Comparison of ENCODE assay signal across 8 mouse cellular contexts in genomic region chr2:32352151-32353006, GRCm38 (mm10). TPM values are rescaled to one million over a fixed set of nuclear protein-coding genes. Genes with fewer than 3 reads are reported as not detected.
A peak's percentile ranks its signal among the peaks of the same experiment; 100 is the strongest.
DNase-seq lines count a peak whose midpoint lies in the region; ATAC-seq and TF ChIP-seq lines count a peak whose summit lies in the region.

Gene Ciz1, plus strand, starts transcription at chr2:32352327.

- H3K36me3 ChIP-seq in kidney, adult 2 months (ENCODE audit: control insufficient read depth, insufficient read depth, low read length), result no peaks in the 10 kb centered on the region
- H3K36me3 ChIP-seq in forebrain, embryonic 12.5 days (replicated peaks), result no peaks in the 10 kb centered on the region
- H3K36me3 ChIP-seq in midbrain, embryonic 12.5 days, result no peaks in the 10 kb centered on the region
- H3K36me3 ChIP-seq in stomach, postnatal 0 days (ENCODE audit: control insufficient read depth, insufficient read depth, low read length), result no peaks in the 10 kb centered on the region; the same call in 1 of the 2 replicates

- TF ChIP-seq CTCF in kidney, adult 2 months (conservative IDR thresholded peaks at IDR 0.05; ENCODE audit: insufficient read depth, insufficient read length, low read depth, low read length), result no peak
- no peak for TF ChIP-seq CTCF in left cerebral cortex, adult 2 months (IDR thresholded peaks at IDR 0.05)
- no peak for TF ChIP-seq CTCF in stomach, postnatal 0 days (IDR thresholded peaks at IDR 0.05; ENCODE audit: low read depth)

- H3K9ac ChIP-seq in forebrain, embryonic 12.5 days, result peak within 1 kb of the TSS; percentile 70
- peak within 1 kb of the TSS; percentile 76 for H3K9ac ChIP-seq in midbrain, embryonic 12.5 days (replicated peaks)
- H3K9ac ChIP-seq in stomach, postnatal 0 days (ENCODE audit: low read length), result peak within 1 kb of the TSS; percentile 68

- intact Hi-C loops in left cerebral cortex, adult 2 months (cut with DNase I), result no loop called here

- whole genome bisulfite sequencing in kidney, adult 2 months, result 3% methylated on average over 45 of the region's 52 CpGs
- WGBS in forebrain, embryonic 12.5 days, result under 1% methylated on average over 32 of the region's 52 CpGs
- WGBS in midbrain, embryonic 12.5 days, result 2% methylated on average over 34 of the region's 52 CpGs
- under 1% methylated on average over 34 of the region's 52 CpGs for WGBS in stomach, postnatal 0 days

- H3K4me2 ChIP-seq in forebrain, embryonic 12.5 days, result peak within 1 kb of the TSS; percentile 96
- H3K4me2 ChIP-seq in midbrain, embryonic 12.5 days (replicated peaks), result peak within 1 kb of the TSS; percentile 78
- H3K4me2 ChIP-seq in stomach, postnatal 0 days (replicated peaks; ENCODE audit: low read depth), result peak within 1 kb of the TSS; percentile 96

- no peak within 1 kb of the TSS for H3K27ac ChIP-seq in kidney, adult 2 months (ENCODE audit: insufficient read depth, low read depth, low read length)
- no peak within 1 kb of the TSS for H3K27ac ChIP-seq in brown adipose tissue, adult 24 weeks (replicated peaks; ENCODE audit: low read depth, low read length)
- peak within 1 kb of the TSS; percentile 82 for H3K27ac ChIP-seq in forebrain, embryonic 12.5 days
- H3K27ac ChIP-seq in left cerebral cortex, adult 2 months, result peak within 1 kb of the TSS; percentile 99
- peak within 1 kb of the TSS; percentile 86 for H3K27ac ChIP-seq in midbrain, embryonic 12.5 days (replicated peaks)
- H3K27ac ChIP-seq in stomach, postnatal 0 days (replicated peaks), result peak within 1 kb of the TSS; percentile 45

- no peak for TF ChIP-seq POLR2A in kidney, adult 2 months (IDR thresholded peaks at IDR 0.05; ENCODE audit: low read depth, low read length)

- DNase-seq in kidney, adult 2 months, result no peak
- no peak for DNase-seq in kidney, adult 9 months
- DNase-seq in heart, postnatal 4 days, result peak; percentile 37
- peak; percentile 67 to 72 for DNase-seq in left cerebral cortex, adult 2 months (ENCODE audit: extremely low spot score in 1 of 2, low spot score in 2 of 2)
- DNase-seq in stomach, postnatal 0 days (ENCODE audit: low spot score), result peak; percentile 29

- no peak for TF ChIP-seq EP300 in stomach, postnatal 0 days (optimal IDR thresholded peaks at IDR 0.05)

- H3K4me3 ChIP-seq in kidney, adult 2 months (ENCODE audit: insufficient read depth, low read depth, low read length), result peak within 1 kb of the TSS; percentile 68
- H3K4me3 ChIP-seq in brown adipose tissue, adult 24 weeks (ENCODE audit: insufficient read depth, low read depth, low read length), result peak within 1 kb of the TSS; percentile 65
- H3K4me3 ChIP-seq in forebrain, embryonic 12.5 days (replicated peaks), result peak within 1 kb of the TSS; percentile 59
- peak within 1 kb of the TSS; percentile 92 for H3K4me3 ChIP-seq in left cerebral cortex, adult 2 months
- peak within 1 kb of the TSS; percentile 54 for H3K4me3 ChIP-seq in midbrain, embryonic 12.5 days
- peak within 1 kb of the TSS; percentile 64 for H3K4me3 ChIP-seq in stomach, postnatal 0 days (ENCODE audit: low read depth, low read length)

- no peaks in the 10 kb centered on the region; the same call in 1 of the 2 replicates for H3K27me3 ChIP-seq in kidney, adult 2 months (replicated peaks; ENCODE audit: control insufficient read depth, insufficient read depth, low read length)
- H3K27me3 ChIP-seq in forebrain, embryonic 12.5 days, result peaks cover 33% of the 10 kb centered on the region
- peaks cover 35% of the 10 kb centered on the region for H3K27me3 ChIP-seq in midbrain, embryonic 12.5 days
- H3K27me3 ChIP-seq in stomach, postnatal 0 days (ENCODE audit: control insufficient read depth, insufficient read depth, low read length), result no peaks in the 10 kb centered on the region

- H3K4me1 ChIP-seq in kidney, adult 2 months (ENCODE audit: control insufficient read depth, insufficient read depth, low read length), result peaks cover 3% of the 10 kb centered on the region; the same call in 1 of the 2 replicates
- H3K4me1 ChIP-seq in brown adipose tissue, adult 24 weeks (ENCODE audit: control insufficient read depth, insufficient read depth, insufficient read length, low read length), result no peaks in the 10 kb centered on the region
- H3K4me1 ChIP-seq in forebrain, embryonic 12.5 days, result peaks cover 26% of the 10 kb centered on the region
- H3K4me1 ChIP-seq in midbrain, embryonic 12.5 days, result peaks cover 26% of the 10 kb centered on the region
- 0 out of 2 replicates have a peak, but pooled peaks cover 3% of the 10 kb centered on the region for H3K4me1 ChIP-seq in stomach, postnatal 0 days (replicated peaks; ENCODE audit: control insufficient read depth, insufficient read depth)

- peak; percentile 75 for ATAC-seq in forebrain, embryonic 12.5 days (ENCODE audit: low FRiP score)
- ATAC-seq in midbrain, embryonic 12.5 days (ENCODE audit: low FRiP score, low read depth), result peak; percentile 53
- ATAC-seq in stomach, postnatal 0 days (ENCODE audit: low FRiP score, low TSS enrichment), result peak; percentile 16; the same call in 1 of the 2 replicates

- no peaks in the 10 kb centered on the region for H3K9me3 ChIP-seq in forebrain, embryonic 12.5 days
- no peaks in the 10 kb centered on the region for H3K9me3 ChIP-seq in midbrain, embryonic 12.5 days
- no peaks in the 10 kb centered on the region for H3K9me3 ChIP-seq in stomach, postnatal 0 days (ENCODE audit: control insufficient read depth, low read length)

RNA-seq across cellular contexts. Expression of gene Ciz1, which starts in this region (rescaled TPM):
- polyA plus RNA-seq in kidney, adult 2 months (2012; rRNA removed), result 130 and 131 TPM in 2 replicates
- 18.7 and 22.4 TPM in 2 replicates for polyA plus RNA-seq in brown adipose tissue, adult 24 weeks (2012; ENCODE audit: insufficient read depth, insufficient read length, missing spikeins)
- 59.1 and 67.5 TPM in 2 replicates for polyA plus RNA-seq in forebrain, embryonic 12.5 days (2016; fragmentation: Nextera tagmentation; extraction: Ambion mirVana)
- total RNA-seq in heart, postnatal 4 days (2021), result 10 to 100 TPM; 34.5 to 48.3 TPM
- 10 to 100 TPM; 89.7 to 90.1 TPM for total RNA-seq in left cerebral cortex, adult 2 months (2021)
- 61.5 TPM in 2 replicates for polyA plus RNA-seq in midbrain, embryonic 12.5 days (2016; fragmentation: Nextera tagmentation; extraction: Ambion mirVana)
- 14.0 and 16.1 TPM in 2 replicates for polyA plus RNA-seq in stomach, postnatal 0 days (2015; fragmentation: Nextera tagmentation; extraction: Ambion mirVana)

Comparison
In these comparisons a context has a peak if more than half of its experiments do, and no peak if none do; other contexts are left out.
1. DNase-seq: peak in heart, postnatal 4 days (single experiment), left cerebral cortex, adult 2 months (2 of 2) and stomach, postnatal 0 days (single experiment); none in kidney, adult 2 months (single experiment) and kidney, adult 9 months (single experiment).
2. H3K27ac ChIP-seq: peak in forebrain, embryonic 12.5 days (single experiment), left cerebral cortex, adult 2 months (single experiment), midbrain, embryonic 12.5 days (single experiment) and stomach, postnatal 0 days (single experiment); none in kidney, adult 2 months (single experiment) and brown adipose tissue, adult 24 weeks (single experiment).
3. ATAC-seq: peak in every context shown above with its lines; median percentile 75 in forebrain, embryonic 12.5 days; 53 in midbrain, embryonic 12.5 days; 16 in stomach, postnatal 0 days.
4. Peak in every context shown above with its lines, with median percentiles within 50 percentile points of each other: H3K4me3 ChIP-seq, H3K4me2 ChIP-seq and H3K9ac ChIP-seq.